Mouse (Mus musculus): ENCODE results near the gene Dnah3. TPM values are rescaled to one million over a fixed set of nuclear protein-coding genes. Genes with fewer than 3 reads are reported as not detected.

Gene Dnah3
- total RNA-seq, 2 experiments from 2014 or later = 0.05 to 0.45 TPM

DNA sequence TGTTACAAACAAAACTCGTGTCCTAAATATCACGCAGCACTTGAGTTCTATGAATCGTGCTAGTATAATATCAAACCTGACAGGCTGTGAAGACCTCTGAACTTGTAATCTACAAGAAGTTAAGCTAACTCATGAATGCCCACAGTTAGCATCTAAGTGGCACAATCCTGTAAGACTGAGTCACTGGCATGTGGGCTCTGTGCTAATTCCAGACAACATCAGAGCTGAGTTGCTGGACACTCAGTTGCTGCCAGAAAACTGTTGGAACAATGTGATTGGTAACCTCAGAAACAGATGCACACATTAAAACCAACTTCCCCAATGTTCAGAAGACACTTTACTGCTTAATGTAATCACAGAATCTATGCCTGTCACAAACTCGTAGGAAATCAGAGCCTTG is 207.2 kb downstream of the Dnah3 start:
- DNase-seq (ENCODE audit: extremely low spot score in 1 of 2, low spot score in 1 of 2) = no peak

DNA sequence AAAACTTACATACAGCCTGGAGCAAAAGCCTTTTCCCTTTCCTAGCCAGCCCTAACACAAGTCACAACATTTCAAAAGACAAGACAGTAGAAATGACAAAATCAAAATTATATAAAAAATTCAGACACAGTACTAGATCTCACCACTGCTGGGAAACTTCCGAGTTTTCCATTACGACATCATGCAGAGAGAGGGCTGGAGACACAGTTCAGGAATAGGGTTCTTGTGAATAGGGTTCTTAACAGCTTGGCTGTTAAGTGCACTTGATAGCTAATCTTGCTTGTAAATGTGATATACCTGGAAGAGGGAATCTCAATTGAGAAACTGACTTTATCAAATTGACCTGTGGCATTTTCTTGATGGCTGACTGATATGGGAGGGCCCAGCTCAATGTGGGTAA is 213.9 kb downstream of the Dnah3 start:
- no peak for DNase-seq (ENCODE audit: extremely low spot score in 1 of 2, low spot score in 1 of 2)

DNA sequence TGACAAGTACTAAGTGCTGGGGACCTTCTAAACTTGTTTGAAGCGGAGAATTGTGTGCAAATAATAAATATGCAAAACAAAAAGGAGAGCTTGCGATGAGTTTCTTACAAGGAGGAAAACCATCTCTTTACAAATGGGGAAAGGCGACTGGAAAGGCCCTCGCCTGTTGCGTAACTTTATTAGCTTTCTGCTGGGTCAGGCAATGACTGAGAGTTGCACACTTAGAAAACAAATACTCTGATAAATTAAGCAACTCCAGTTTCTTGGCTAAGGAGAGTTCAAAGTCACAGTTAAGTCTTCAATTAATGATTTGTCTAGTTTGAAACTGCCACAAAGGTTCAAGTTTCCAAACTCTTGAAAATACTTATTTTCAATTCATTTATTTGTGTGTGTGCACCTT is 214.7 kb downstream of the Dnah3 start:
- no peak for DNase-seq (ENCODE audit: extremely low spot score in 1 of 2, low spot score in 1 of 2)

GRCm38 (mm10) chr7:119879171-119879570 is 215.9 kb downstream of the Dnah3 start:
- no peak for DNase-seq (ENCODE audit: extremely low spot score in 1 of 2, low spot score in 1 of 2)

DNA sequence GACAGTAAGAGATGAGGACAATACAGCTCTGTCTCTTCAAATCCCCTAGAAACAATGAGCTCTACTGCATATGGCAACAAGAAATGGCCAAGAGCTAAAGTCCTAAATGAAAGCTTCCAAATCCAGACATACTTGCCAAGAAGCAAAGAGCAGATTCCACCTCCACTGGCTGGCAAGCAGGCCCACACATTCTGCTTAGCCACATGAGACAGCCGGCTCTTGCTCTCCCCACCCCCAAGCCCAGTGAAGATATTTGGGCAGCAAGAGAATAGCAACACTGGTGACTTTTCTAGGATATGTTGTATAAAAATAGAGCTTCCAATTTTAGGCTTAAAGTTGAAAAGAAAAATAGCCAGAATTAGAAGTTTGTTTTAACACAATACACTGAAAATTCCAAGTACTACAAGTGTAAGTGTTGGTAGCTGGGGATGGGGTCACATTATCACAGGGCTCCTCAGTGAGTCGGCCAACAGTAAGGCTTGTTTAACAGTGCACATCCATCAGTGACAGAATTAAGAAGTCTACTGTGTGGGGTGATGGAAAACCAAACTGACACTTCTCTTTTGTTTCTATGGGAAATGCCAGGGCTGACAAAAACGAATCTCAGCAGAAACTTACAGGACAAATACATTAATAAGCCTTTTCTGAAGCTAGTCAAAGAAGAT is 219.2 kb downstream of the Dnah3 start:
- DNase-seq (ENCODE audit: extremely low spot score in 1 of 2, low spot score in 1 of 2) = no peak

DNA sequence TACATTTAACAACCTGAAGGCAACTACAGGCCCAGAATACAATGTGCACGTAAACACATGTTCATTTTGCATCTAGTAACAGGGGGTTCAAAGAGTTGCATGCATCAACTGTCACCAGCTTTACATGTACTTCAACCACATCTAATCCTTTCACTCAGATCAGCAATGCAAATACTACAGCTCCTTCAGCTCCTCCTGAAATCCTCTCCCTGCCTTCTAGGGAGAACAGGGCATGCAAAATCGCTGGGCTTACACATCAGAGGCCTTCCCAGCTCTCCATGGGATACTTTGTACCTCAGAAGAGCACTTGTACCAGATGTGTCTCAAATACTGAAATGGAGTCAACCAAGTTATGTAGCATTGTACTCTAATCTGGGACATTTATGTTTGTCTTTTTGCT is 222.0 kb downstream of the Dnah3 start:
- no peak for DNase-seq (ENCODE audit: extremely low spot score in 1 of 2, low spot score in 1 of 2)

Other genes with a start within 250 kb of the Dnah3 start
- 10 to 100 TPM; 10.4 TPM for gene Lyrm1, start 199.4 kb downstream of the Dnah3 start, total RNA-seq (2021)
- gene Dcun1d3, start 199.0 kb downstream of the Dnah3 start, total RNA-seq (2021) = 10 to 100 TPM; 22.1 TPM
- 10 to 100 TPM; 11.2 to 12.1 TPM for gene Tmem159, start 7.1 kb upstream of the Dnah3 start, total RNA-seq (2021)
- under 1 TPM in 1 of 2 experiments, not detected in 1; 0.45 TPM for gene Zp2, start 50.0 kb upstream of the Dnah3 start, total RNA-seq (2021)
- under 1 TPM; 0.49 to 0.52 TPM for gene Anks4b, start 78.6 kb upstream of the Dnah3 start, total RNA-seq (2021)
- gene Crym, start 106.8 kb upstream of the Dnah3 start, total RNA-seq (2021) = 100 to 1,000 TPM; 283 to 337 TPM
- gene Abca14, start 108.7 kb upstream of the Dnah3 start, total RNA-seq (2021) = under 1 TPM in 1 of 2 experiments, not detected in 1; 0.14 TPM
- not detected for gene Abca15, start 233.4 kb upstream of the Dnah3 start, total RNA-seq (2021)